Mouse (Mus musculus): ENCODE data around the gene Ifnl3.

- TF ChIP-seq POLR2A (IDR thresholded peaks at IDR 0.05; ENCODE audit: insufficient read depth, low read depth, low read length) (no peak), CTCF (IDR thresholded peaks at IDR 0.05) (no peak)
Measured at GRCm38 (mm10) chr7:28547628-28548027, 25.0 kb downstream of the Ifnl3 start.

All from heart, adult 2 months (tissue).